Mouse (Mus musculus) myocyte (in vitro differentiated cells): ENCODE measurements around the gene Sh3gl1. TPM values are rescaled to one million over a fixed set of nuclear protein-coding genes. Genes with fewer than 3 reads are reported as not detected.
"Not testable (repeated sequence)": the region's sequence is repeated elsewhere in the genome, so short reads cannot be mapped to it uniquely, and the experiment has no call there.

Experiments
- H3K27me3 ChIP-seq: one replicate; pipeline ENCODE4 v1.6.1; 2011; ENCODE audit not compliant: control insufficient read depth, insufficient read depth, insufficient read length
- H3K36me3 ChIP-seq: one replicate; pipeline ENCODE4 v1.6.1; 2011; ENCODE audit not compliant: control insufficient read depth, insufficient read depth
- H3K4me2 ChIP-seq: one replicate; pipeline ENCODE4 v1.6.1; 2011; ENCODE audit warnings: low read depth, control low read depth
- H3K4me3 ChIP-seq: one replicate; pipeline ENCODE4 v1.5.1; 2011; ENCODE audit warnings: mild to moderate bottlenecking, control low read depth, moderate library complexity
- H3K79me2 ChIP-seq: one replicate; pipeline ENCODE4 v1.6.1; 2011; ENCODE audit not compliant: control insufficient read depth, insufficient read depth
- H3ac ChIP-seq: one replicate; pipeline ENCODE4 v1.6.1; 2011; ENCODE audit not compliant: control insufficient read depth, insufficient read length
- CEBPB ChIP-seq: IDR thresholded peaks from 2 replicates; pipeline ENCODE4 v1.6.1; 2011; ENCODE audit warnings: mild to moderate bottlenecking, moderate library complexity; ENCODE audit not compliant: poor library complexity, insufficient read depth, severe bottlenecking
- E2F4 ChIP-seq: IDR thresholded peaks from one replicate; pipeline ENCODE4 v1.6.1; 2011; ENCODE audit warnings: mild to moderate bottlenecking, control low read depth, moderate library complexity; ENCODE audit not compliant: insufficient read depth
- MAX ChIP-seq: IDR thresholded peaks from one replicate; pipeline ENCODE4 v1.6.1; 2011; ENCODE audit warnings: low read depth, mild to moderate bottlenecking, control low read depth
- MYOD1 ChIP-seq, 3 experiments: IDR thresholded peaks; one replicate each; pipeline ENCODE4 v1.6.1; 2011; ENCODE audit warnings: control low read depth in 2 of 3, low read depth in 2 of 3, mild to moderate bottlenecking in 2 of 3, moderate library complexity in 1 of 3; ENCODE audit not compliant: insufficient read length in 2 of 3, control insufficient read depth in 1 of 3
- MYOG ChIP-seq, 3 experiments: IDR thresholded peaks; one replicate each; pipeline ENCODE4 v1.6.1; 2011; ENCODE audit warnings: control low read depth in 2 of 3, low read depth in 2 of 3, mild to moderate bottlenecking in 2 of 3; ENCODE audit not compliant: insufficient read length in 2 of 3, control insufficient read depth in 1 of 3, insufficient read depth in 1 of 3
- POLR2A ChIP-seq: IDR thresholded peaks from one replicate; pipeline ENCODE4 v1.6.1; 2011; ENCODE audit warnings: low read depth, mild to moderate bottlenecking, control low read depth, moderate library complexity; ENCODE audit not compliant: insufficient read length
- POLR2AphosphoS2 ChIP-seq: IDR thresholded peaks from one replicate; pipeline ENCODE4 v1.6.1; 2011; ENCODE audit warnings: low read depth, control low read depth; ENCODE audit not compliant: insufficient read length
- REST ChIP-seq: IDR thresholded peaks from one replicate; pipeline ENCODE4 v1.6.1; 2011; ENCODE audit warnings: mild to moderate bottlenecking, control low read depth, moderate library complexity; ENCODE audit not compliant: insufficient read depth, insufficient read length
- SRF ChIP-seq: IDR thresholded peaks from one replicate; pipeline ENCODE4 v1.6.1; 2011; ENCODE audit warnings: low read depth; ENCODE audit not compliant: control insufficient read depth, insufficient read length
- TCF12 ChIP-seq: IDR thresholded peaks from one replicate; pipeline ENCODE4 v1.6.1; 2011; ENCODE audit warnings: mild to moderate bottlenecking, control low read depth; ENCODE audit not compliant: poor library complexity, insufficient read depth, severe bottlenecking
- TCF3 ChIP-seq: IDR thresholded peaks from one replicate; pipeline ENCODE4 v1.6.1; 2011; ENCODE audit warnings: low read depth, control low read depth; ENCODE audit not compliant: insufficient read length
- USF1 ChIP-seq: IDR thresholded peaks from one replicate; pipeline ENCODE4 v1.6.1; 2011; ENCODE audit warnings: low read depth, mild to moderate bottlenecking, control low read depth, moderate library complexity
- polyA plus RNA-seq: library from polyadenylated mRNA; unstranded; fragments of >200 nt; fragmentation: generic; extraction: Trizol; gene quantifications from one replicate; pipeline ENCODE4 v1.2.1, GENCODE M21; 2012; ENCODE audit warnings: missing spikeins

Gene Sh3gl1
- polyA plus RNA-seq, 1 experiment, result 66.9 TPM

DNA sequence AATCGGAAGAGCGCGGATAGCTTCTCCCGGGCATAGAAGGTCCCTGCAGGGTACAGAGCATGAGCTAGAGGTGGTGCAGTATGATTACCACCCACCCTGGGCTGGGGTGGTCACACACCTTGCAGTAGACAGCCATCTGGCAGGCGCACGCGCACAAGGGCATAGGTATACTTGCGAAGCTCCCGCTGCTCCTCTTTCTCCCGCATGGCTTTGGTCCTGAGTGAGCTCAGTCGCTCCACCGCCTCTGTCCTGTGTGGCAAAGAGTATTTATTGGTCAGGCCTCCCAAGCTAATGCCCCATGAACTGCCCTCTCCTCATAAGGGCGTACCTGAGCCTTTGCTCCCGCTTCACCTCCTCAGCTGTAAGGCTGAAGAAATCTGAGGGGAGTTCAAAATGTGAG lies 32.6 kb upstream of the Sh3gl1 start:
- no peak overlapping the region for H3K4me2 ChIP-seq
- no peak overlapping the region for H3K4me3 ChIP-seq
- TF ChIP-seq TCF12 (no peak), TCF3 (no peak), POLR2AphosphoS2 (no peak), USF1 (no peak), MYOG (IDR thresholded peaks at IDR 0.05; ENCODE audit: control insufficient read depth in 1 of 3, insufficient read depth in 1 of 3, insufficient read length in 2 of 3, low read depth in 2 of 3) (no peak), MAX (no peak), REST (no peak), SRF (no peak), MYOD1 (IDR thresholded peaks at IDR 0.05; ENCODE audit: control insufficient read depth in 1 of 3, insufficient read length in 2 of 3, low read depth in 2 of 3) (no peak), POLR2A (no peak), CEBPB (no peak), E2F4 (no peak)
- H3K79me2 ChIP-seq, result no peaks in the 10 kb centered on the region
- no peak overlapping the region for H3ac ChIP-seq
- peaks cover 30% of the 10 kb centered on the region for H3K36me3 ChIP-seq
- H3K27me3 ChIP-seq, result no peaks in the 10 kb centered on the region

DNA sequence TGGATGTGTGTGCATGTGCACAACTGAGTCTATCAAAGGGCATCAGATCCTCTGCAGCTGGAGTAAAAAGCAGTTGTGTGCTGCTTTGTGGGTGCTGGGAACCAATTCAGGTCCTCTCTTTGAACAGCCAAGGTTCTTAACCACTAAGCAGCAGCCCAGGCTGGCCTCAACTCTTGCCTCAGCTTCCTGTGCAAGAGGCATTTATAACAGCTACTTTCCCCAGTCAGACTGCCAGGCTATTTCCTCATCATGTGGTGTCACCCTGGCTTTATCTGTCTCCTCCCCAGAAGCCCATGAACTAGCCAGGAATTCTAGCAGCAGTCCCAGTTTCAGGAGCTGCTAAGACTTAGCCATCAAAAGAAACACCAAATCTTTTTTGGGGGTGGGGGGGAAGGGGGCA lies 30.0 kb upstream of the Sh3gl1 start:
- Histone ChIP-seq H3K4me3 (no peak overlapping the region), H3K4me2 (no peak overlapping the region), H3ac (no peak overlapping the region), H3K79me2 (no peaks in the 10 kb centered on the region), H3K27me3 (no peaks in the 10 kb centered on the region), H3K36me3 (peaks cover 27% of the 10 kb centered on the region)
- TF ChIP-seq REST, result no peak
- TF ChIP-seq TCF3, result no peak
- no peak for TF ChIP-seq SRF
- TF ChIP-seq E2F4, result no peak
- no peak for TF ChIP-seq POLR2AphosphoS2
- TF ChIP-seq CEBPB, result no peak
- no peak for TF ChIP-seq TCF12
- no peak for TF ChIP-seq MYOD1 (IDR thresholded peaks at IDR 0.05; ENCODE audit: control insufficient read depth in 1 of 3, insufficient read length in 2 of 3, low read depth in 2 of 3)
- TF ChIP-seq USF1, result no peak
- TF ChIP-seq POLR2A, result no peak
- no peak for TF ChIP-seq MAX
- no peak for TF ChIP-seq MYOG (IDR thresholded peaks at IDR 0.05; ENCODE audit: control insufficient read depth in 1 of 3, insufficient read depth in 1 of 3, insufficient read length in 2 of 3, low read depth in 2 of 3)

DNA sequence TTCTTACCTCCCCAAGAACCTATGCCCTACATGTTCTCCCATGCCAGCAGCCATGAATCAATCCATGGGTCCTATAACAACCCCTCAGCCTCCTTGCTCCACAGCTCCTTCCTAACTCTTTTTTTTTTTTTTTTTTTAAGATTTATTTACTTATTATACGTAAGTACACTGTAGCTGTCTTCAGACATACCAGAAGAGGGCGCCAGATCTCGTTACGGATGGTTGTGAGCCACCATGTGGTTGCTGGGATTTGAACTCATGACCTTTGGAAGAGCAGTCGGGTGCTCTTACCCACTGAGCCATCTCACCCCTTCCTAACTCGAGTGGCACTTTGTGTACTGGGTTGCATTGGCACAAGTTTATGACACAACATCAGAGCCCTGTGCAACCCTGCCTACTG lies 29.3 kb upstream of the Sh3gl1 start:
- H3K36me3 ChIP-seq, result peaks cover 25% of the 10 kb centered on the region
- not testable (repeated sequence) for H3ac ChIP-seq, H3K4me3 ChIP-seq, H3K4me2 ChIP-seq, H3K27me3 ChIP-seq, H3K79me2 ChIP-seq

DNA sequence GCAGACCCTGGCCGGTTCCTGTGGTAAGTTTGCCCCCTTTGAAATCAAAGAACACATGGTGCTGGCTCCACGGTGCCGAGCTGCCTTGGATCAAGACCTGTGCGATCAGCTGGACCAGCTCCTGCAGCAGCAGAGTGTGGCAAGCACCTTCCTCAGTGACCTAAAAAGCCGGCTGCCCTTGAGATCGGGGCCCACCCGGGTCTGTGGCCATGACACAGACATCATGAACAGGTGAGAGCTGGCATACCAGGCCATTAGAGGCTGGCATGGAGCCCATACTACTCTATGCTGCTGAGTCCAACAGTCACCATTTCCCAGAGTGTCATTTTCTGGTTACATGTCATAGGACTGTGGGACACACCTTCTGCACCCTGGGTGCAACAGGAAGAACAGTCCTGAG lies 25.6 kb upstream of the Sh3gl1 start:
- no peak for TF ChIP-seq TCF3
- H3K4me3 ChIP-seq, result no peak overlapping the region
- no peaks in the 10 kb centered on the region for H3K27me3 ChIP-seq
- no peaks in the 10 kb centered on the region for H3K79me2 ChIP-seq
- no peak overlapping the region for H3K4me2 ChIP-seq
- H3K36me3 ChIP-seq, result peaks cover 21% of the 10 kb centered on the region
- no peak overlapping the region for H3ac ChIP-seq

DNA sequence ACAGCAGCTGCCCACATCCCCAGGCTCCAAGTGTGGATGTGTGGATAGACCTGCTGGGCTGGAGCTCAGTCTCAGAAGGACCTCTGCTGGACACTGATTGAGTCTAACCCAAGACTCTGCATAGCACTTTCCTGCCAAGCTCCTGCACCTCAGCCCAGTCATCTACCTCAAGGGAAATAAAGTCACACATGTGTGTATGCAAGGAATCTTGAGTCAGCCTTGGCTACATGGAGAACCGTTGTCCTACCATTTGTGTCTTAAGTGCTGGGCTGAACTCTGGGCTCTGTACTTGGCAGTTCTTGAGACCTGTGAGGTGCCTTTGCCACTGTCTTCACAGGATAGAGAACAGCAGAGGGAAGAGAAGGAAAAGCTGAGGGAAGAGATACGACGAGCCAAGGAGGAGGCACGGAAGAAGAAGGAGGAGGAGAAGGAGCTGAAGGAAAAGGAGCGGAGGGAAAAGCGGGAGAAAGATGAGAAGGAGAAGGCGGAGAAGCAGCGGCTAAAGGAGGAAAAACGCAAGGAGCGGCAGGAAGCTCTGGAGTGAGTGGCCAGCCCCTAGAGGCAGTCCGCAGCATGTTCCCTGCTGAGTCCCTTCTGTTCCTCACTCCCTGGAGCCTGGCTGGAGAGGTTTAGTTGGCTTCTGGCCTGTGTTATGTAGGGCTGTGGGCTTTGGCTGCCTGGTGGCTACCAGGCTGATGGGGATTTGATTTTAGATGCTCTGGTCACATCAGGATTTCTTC lies 21.1 kb upstream of the Sh3gl1 start:
- Histone ChIP-seq H3K36me3 (peaks cover 8% of the 10 kb centered on the region), H3K4me3 (no peak overlapping the region), H3ac (no peak overlapping the region), H3K4me2 (no peak overlapping the region), H3K27me3 (no peaks in the 10 kb centered on the region), H3K79me2 (peaks cover 8% of the 10 kb centered on the region)
- TF ChIP-seq MYOG (IDR thresholded peaks at IDR 0.05; ENCODE audit: control insufficient read depth in 1 of 3, insufficient read depth in 1 of 3, insufficient read length in 2 of 3, low read depth in 2 of 3), result no peak
- TF ChIP-seq POLR2A, result no peak
- no peak for TF ChIP-seq TCF12
- TF ChIP-seq E2F4, result no peak
- no peak for TF ChIP-seq CEBPB
- no peak for TF ChIP-seq MAX
- no peak for TF ChIP-seq SRF
- TF ChIP-seq POLR2AphosphoS2, result no peak
- no peak for TF ChIP-seq USF1
